Mouse (Mus musculus): ENCODE data around the gene Rev3l.

DNA sequence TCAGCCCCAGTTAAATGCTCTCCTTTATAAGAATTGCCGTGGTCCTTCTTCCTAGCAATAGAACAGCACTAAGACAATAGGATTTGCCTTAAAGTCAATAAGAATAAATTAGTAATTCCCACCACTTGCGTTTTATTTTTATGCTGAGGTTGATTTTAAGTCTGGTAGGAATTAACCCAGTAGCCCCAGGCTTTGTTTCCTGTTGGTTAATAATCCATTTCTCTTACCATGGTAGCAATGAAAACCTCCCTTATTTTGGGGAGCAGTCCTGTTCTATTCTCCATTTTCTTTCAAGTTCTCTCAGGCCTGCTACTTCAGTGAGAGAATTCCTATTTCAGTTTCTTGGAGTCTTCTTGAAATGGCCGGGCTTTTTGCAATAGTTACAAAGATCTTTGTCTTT is 172.3 kb downstream of the Rev3l start:
- TF ChIP-seq CTCF (conservative IDR thresholded peaks at IDR 0.05; ENCODE audit: low read length) (no peak), POU5F1 (IDR thresholded peaks at IDR 0.05; ENCODE audit: borderline replicate concordance, low read length) (no peak), NANOG (IDR thresholded peaks at IDR 0.05; ENCODE audit: borderline replicate concordance, low read length) (no peak)

Data from E14TG2a.4 (cell line).